Mouse (Mus musculus) gastrocnemius, postnatal 14 days (tissue): ENCODE results near the gene Ube2l6. TPM values are rescaled to one million over a fixed set of nuclear protein-coding genes. Genes with fewer than 3 reads are reported as not detected.

Experiments
- DNase-seq: peaks from one replicate; pipeline ENCODE4 v3.0.0; 2021; ENCODE audit warnings: mixed read lengths
- intact Hi-C: fragments of 180-260 bp; cut with DNase I; formaldehyde crosslinking; loops from one replicate; pipeline ENCODE4 v1.15.1; 2025; ENCODE audit warnings: low total_unique reads
- total RNA-seq, 2 experiments: library from RNA; stranded (reverse); gene quantifications; 2 replicates each; pipeline ENCODE4 v1.2.3; 2021

Gene Ube2l6
- total RNA-seq, 2 experiments from 2014 or later, result 6.1 to 7.0 TPM

DNA sequence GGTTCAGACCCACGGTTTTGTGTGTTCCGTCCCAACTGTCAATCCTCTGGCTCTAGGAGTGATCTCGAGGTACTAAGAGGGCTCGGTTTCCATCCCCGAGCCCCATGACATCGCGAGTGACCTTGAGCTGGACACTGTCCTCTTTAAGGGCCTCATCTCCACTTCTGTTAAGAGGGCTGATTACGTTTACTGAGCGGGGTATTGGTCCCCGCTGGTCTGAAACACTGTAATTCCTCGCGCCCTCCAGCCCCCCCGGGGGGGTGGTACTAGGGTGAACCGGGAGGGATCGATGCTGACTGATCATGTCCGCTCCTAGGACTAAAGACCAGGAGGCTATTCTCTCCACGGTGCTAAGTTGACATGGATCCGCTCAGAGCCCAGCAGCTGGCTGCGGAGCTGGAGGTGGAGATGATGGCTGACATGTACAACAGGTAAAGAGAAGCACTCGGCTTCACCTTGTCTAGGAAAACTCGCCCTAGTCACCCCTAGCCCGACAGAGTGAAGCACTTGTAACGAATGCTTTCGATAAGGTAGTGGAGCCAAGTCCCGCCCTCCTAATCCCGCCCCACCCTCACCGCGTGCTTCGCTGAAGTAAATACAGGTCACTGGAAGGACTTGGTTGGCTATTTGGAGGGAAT lies 28.8 kb downstream of the Ube2l6 start:
- DNase-seq, result no peak
- intact Hi-C loops, result no loop called here

DNA sequence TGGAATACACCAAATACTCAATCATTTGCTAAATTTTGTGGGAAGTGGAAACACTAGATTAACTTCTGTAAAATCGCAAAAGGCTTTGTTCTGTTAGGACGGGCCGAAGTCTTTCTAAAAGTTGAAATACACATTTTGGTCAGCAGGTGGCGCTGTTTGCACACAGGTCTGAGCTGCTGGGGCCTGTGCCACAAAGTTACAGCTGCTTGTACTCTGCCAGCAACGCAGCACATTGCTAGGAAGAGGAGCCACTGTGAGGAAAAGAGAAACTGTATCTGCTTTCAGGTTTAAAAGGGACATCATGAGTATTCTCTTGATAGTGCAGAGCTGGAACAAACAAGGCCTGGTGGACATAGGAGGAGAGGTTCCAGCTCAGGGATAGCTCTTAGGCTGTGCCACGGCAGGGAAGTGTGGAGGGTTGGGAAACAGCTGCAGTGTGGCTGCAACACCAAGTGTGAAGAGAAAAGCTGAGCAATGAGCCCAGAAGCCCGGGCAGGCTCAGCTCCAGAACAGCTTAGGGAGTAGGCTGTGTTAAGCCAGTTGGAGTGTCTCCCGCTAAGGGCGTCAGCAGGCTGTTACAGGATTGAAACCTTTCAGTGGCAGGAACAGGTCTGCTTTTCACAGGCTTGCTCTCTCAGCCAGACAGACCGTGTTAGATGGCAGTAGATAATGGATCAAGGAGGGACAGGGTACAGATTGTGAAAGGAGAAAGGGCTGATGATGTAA lies 33.2 kb downstream of the Ube2l6 start:
- DNase-seq, result peak; percentile 90
- intact Hi-C loops, result loop anchor here (5.0 kb wide), 2 partner anchors 35 to 55 kb away; partner anchors contain the start of gene Rtn4rl2

DNA sequence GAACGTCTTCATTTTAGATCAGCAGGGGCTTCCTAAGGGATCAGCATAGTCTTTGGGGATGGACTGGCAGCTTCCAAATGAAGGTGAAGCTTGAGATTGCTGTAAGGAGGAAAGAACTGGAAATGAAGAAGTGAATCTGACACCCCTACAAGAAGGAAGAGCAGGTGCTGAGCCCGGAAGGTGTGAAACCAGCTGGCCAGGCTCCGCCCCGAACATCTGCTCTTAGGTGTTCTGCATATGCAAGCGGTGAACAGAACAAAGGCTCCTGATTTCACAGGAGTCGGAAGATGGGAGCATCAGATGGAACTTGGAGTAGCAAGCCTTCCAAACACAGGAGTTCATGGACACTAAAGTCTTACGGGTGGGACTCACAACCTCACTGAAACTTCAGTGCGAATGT lies 38.5 kb downstream of the Ube2l6 start:
- intact Hi-C loops, result no loop called here
- DNase-seq, result no peak

DNA sequence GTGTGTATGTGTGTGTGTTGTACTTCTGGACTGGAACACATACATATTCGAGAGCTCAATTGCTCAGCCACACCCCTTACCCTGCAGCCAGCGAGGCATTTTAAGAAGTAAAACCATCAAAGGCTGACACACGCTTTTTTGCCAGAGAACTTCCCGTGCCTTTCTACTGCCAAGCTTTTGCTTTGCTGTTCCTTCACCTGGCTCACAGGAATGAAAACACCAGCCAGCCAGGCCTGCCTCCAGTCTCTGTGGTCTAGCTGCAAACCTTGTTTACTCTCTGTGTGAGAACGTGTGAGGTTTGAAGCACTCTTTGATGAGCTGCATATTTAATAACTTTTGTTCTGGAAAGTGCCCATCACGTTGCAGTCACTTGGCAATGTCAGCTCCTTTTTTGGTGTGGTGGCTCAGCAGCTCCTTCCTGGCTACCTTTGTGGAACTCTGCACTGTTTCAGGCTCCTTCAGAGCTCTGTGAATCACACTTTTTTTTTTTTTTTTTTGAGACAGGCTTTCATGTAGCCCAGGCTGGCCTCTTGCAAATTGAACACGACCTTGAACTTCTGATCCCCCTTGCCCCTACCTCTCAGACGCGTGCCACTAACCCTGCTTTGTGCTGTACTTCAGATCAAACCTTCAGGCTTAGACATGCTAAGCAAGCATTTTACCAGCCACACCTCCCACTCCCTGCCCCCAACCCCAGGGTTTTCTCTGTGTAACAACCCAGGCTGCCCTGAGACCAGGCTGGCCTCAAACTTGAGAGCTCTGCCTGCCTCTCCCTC lies 39.4 kb downstream of the Ube2l6 start:
- no peak for DNase-seq

DNA sequence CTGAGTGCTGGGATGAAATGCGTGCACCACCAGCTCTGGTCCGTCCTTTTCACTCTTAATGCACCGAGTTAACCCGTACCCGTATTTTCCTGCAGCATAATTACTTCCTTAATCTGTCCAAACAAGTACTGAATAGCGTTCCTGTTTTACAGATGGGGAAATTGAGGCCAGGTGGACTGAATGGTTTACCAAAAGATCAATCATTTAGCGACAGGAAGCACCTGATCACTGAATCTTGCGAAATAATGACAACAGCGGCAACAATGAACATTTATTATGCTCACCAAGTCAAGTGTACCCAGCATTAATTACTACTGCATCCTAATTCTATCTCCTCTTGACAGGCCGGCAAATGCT lies 39.9 kb downstream of the Ube2l6 start, which contains the start of gene Slc43a1:
Gene Slc43a1, plus strand, starts transcription at position 258 of the 357 bp plus-strand sequence.
- intact Hi-C loops, result no loop called here
- DNase-seq, result no peak

More for the DNA sequence above, 39.4 kb downstream of the Ube2l6 start:
- intact Hi-C loops, result no loop called here

DNA sequence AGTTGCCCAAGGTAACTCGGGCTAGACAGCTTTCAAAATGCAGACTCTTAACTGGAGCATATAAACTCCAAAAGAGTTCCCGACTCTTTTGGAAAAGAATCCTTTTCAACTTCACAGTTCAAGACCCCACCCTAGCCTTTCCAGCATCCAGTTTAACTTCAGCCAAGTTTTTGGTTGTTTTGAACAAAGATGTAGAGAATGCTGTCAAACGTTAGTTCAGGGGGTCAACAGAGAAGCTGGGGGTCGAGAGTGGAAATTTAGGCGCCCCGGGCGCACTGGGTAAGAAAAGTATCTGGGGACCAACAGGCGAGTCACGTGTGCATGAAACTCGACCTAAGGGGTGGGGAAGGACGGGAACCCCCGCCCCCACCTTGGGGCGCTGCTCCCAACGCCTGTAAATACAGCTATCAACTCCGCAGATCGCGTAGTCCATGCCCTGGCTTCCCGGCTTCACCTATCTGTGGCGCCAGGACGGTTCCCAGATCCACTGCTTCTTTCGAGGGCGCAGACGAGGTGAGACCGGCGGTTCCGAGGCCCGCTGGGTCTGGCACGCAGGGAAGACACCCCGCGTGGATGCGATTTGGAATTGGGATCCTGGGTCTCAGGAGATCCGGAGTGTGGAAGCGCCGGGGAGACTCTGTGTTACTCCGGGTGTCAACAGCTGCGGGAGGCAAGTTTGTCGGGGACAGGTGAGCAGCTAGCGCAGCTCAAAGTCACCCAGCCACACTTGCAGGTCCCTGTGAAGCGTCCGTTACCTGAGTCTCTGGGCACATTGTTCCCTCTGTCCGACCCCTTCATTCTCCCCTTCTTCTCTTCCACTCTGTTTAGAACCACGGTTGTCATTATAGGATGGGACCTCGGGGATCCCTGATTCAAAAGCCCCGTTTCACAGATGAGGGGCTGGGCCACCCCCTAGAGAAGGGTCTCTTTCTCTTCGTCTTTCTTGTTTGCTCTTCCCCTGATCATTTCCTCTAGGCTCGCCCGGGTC lies 40.7 kb downstream of the Ube2l6 start:
- DNase-seq, result peak; percentile 67
- intact Hi-C loops, result no loop called here

DNA sequence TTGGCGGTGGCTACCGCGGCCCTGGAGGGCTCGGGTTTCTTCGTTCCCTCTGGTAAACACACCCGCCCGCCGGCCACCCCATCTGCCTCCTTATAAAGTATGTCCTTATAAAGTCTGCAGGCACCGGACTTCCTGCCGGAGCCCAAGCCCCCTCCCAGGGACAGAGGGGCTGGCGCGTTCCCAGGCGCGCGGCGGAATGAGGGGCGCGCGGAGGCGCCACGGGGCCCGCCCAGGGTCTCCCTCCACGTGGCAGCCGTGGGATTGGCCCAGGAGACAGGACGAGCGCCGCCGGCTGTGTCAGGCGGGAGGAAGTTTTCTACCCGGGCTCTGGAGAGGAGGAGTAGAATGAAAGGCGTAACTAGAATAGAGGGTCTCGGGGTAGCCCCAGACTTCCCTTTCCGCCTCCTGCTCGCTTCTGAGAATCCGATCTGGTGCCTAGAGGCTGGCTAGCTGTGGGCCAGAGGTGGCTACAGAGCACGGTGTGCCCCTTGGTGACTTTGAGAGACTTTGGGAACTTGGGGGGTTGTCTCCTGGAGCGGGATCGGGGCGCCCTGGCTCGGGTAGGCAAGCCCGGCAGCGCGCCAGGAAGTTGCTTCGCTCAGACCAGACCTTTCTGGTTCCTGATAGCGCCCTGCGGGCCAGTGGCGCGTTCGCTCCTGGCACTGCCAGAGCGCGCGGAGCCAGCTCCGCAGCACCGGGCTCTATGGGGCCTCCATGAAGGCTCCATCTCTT lies 41.6 kb downstream of the Ube2l6 start:
- intact Hi-C loops, result no loop called here
- DNase-seq, result peak; percentile 83

DNA sequence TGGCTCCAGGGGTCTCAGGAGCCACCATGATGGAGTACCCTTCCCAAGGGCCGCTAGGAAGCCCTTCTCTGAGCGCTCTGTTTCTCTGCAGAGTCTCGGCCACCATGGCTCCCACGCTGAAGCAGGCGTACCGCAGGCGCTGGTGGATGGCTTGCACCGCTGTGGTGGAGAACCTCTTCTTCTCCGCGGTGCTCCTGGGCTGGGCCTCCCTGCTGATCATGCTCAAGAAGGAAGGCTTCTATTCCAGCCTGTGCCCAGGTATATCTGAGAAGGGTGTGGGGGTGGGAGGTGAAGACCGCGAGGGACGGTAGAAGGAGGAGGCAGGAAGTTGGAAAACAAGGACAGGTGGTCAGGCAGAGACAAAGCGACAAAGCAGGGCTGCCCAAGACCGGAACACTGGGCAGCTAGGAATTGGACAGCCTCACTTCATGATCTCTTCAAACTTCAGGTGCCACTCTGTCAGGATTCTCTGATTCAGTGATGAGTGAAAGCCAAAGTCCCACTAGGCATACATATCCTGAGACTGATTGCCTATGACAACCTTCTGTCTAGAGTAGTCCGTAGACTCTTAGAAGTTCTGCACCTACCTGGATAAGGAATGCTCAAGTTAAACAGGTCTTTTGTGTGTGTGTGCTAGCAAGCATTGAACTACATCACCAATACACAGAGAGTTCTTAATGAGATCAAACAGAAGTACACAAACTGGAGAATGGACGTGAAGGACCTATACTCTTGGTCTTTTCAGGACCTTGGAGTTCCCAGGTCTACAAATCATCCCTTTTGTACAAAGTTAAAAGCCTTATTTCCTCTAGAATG lies 42.3 kb downstream of the Ube2l6 start:
- intact Hi-C loops, result no loop called here
- no peak for DNase-seq

DNA sequence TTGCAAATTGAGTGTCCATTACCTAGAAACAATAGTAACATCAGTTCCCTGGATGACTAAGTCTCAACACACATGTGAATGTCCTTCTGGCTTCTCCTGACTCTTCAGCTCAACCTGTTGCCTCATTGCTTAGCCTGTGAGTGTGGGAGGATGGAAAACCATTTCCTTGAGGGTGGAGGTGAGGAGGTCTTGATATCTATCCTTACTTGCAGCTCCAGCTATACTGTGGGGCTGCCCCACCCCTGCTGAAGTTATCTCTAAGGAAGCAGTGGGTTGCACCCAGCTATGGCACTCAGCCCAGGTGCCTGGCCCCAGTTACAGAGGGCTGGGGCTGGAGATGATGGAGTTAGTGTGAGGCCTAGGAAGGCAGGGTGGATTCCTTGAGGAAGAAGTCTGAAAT lies 43.3 kb downstream of the Ube2l6 start:
- DNase-seq, result no peak
- intact Hi-C loops, result no loop called here

DNA sequence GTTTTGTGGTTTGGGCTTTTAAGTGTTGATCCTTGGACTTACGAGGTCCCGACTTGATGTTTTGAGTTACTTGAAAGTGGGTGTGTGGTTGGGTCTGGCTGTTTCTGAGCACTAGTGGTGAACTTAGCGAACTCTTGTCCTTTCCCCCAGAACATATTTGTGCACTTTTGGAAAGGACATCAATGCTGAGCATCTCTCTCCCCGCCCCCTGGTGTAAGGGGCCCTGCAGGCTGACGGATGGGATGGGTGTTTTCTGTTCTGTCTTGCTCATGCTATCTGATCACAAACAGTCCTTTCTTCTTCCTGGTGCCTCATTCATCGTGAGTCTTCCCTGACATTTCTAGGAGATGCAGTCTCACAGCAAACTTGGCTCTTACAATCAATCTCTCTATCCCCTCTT lies 45.0 kb downstream of the Ube2l6 start:
- DNase-seq, result no peak
- intact Hi-C loops, result no loop called here

DNA sequence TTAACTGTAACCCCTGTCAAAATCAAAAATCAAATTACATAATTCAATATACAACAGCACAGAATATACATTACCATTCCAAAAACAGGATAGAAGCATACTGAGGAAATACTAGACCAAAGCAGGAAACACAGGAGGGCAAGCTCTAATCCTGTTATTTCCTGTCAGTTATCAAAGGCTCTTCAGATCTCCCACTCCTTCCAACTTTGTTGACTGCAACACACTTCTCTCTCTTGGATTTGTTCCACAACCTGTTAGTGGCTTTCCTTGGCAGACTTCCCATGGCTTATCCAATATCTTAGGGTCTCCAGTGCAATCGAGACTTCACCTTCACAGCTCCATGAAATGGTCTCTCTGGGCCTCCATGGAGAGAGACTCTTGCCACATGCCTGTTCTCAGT lies 46.6 kb downstream of the Ube2l6 start:
- DNase-seq, result no peak
- intact Hi-C loops, result no loop called here

DNA sequence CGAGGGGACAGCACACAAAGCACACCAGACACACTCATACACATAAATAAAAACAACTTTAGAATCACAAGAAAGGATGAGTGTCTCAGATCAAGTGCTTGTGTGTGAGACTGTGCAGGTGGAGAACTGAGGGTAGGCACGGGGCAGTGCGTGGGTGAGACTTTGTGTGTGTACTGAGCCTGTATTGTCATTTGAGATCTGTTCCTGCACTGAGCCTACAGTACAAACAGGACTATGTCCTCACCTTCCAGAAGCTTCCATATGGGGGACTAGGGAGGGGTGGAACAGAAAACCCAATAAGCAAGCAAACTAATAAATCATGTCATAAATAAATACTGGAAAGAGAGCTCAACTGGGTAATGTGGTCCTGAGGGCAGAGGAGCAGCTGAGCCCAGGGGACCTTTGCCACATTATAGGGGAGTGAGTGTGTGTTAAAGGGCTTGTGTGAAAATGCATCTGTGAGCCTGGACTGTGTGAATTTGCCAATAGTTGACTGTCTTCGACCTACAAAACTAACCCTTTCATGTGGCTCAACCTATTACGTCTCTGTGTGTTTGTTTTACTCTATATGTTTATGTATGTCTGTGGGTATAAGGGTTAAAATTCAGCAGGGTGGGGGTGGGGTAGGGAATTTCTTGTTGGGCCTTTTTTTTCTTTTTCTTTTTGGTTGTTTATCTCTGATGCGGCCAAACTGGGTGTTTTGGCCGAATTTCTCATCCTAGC lies 51.9 kb downstream of the Ube2l6 start:
- no peak for DNase-seq
- intact Hi-C loops, result no loop called here

DNA sequence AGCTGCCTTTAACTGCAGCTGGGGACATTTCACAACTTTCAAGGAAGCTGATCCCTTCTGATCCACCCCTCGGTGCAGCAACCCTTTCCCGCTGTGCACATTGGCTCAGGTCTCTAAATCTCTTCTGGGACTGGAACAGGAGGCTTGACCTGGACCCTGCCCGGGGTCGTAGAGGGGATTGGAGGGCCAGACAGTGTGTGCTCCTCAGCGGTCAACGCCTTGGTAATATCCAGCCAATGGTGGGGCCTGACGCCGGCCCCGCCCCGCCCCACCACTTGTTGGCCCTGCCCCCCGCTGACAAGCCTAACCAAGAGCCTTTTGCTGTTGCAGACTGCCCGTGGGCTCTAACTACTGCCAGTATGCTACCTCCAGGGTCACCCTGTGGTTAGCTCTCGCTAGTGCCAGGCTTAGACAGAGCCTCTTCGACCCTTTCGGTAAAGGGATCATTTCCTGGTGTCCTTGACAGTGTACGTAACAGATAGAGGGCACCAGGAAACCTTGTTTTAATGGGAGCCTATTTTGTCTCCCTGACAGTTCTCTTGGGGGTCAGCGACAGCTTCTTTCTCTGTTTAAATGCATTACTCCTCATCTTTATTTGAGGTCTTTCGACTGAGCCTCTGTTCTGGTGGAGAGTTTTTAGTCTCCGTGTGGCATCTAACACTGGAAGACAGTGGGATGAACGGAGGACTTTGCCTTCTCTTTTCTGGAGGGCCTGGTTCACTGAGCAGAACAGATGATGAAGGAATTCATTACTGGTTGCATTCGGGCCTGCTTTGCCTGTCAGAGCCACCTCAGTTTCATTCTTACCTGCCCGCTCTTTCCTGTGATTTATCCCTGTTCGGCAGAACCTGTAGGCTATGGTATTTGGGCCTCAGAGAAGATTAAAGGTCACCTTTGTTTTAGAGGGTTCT lies 52.8 kb downstream of the Ube2l6 start:
- intact Hi-C loops, result loop anchor here (2.0 kb wide), 1 partner anchor 17 kb away; no protein-coding TSS in a partner anchor
- DNase-seq, result peak; percentile 86

DNA sequence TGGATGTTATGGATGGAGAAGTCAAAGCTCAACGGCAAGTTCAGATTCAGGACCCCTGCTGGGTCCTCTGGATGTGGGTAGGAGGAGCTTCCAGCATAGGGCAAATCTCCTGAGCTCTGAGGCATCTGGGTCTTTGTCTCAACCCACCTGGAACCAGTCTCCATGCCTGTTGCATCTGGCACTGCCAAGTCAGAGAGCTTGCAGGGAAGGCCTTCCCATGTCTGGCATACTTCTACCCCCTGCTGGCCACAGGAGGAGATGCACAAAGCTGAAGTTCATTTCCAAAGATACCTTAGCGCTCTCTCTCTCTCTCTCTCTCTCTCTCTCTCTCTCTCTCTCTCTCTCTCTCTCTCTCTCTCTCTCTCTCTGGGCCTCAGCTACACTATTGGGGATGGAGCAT lies 57.1 kb downstream of the Ube2l6 start:
- DNase-seq, result peak; percentile 60
- intact Hi-C loops, result no loop called here

DNA sequence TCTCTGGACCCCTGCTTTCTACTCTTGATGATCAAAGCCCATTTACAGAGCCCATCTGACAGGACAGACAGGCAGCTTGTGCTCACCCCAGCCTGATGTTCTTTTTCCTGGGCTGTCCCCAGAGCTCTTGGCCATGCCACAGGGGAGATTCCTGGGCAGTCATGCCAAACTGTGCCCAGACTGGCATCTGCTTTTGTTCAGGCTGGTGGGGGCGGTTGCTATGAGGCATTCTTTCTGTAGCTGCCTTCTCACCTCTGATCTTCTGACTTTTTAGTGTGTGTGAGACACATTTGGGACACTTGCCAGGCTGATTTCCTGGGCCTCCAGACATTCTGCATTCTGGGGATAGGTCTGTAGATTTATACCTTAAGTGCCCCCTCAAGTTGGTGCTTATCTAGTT lies 59.9 kb downstream of the Ube2l6 start:
- intact Hi-C loops, result no loop called here
- DNase-seq, result no peak
